ENCODE assay signal across 10 mouse cellular contexts in genomic region chr10:67862331-67862730, GRCm38 (mm10). TPM values are rescaled to one million over a fixed set of nuclear protein-coding genes. Genes with fewer than 3 reads are reported as not detected.
DNase-seq lines count a peak whose midpoint lies in the region; ATAC-seq and TF ChIP-seq lines count a peak whose summit lies in the region.
"Had no signal": no experiment of that assay in that cellular context is flagged by ENCODE, and none has a peak within 500 bp of the region (broad histone marks: within the 10 kb centered on the region; RNA-seq: fewer than 3 reads in every experiment).

No protein-coding gene starts in this region.

- peak; percentile 75 for TF ChIP-seq CTCF in intestine, postnatal 0 days (IDR thresholded peaks at IDR 0.05; ENCODE audit: low read depth)

- no peaks in the 10 kb centered on the region for H3K4me1 ChIP-seq in intestine, postnatal 0 days (replicated peaks; ENCODE audit: control insufficient read depth, insufficient read depth, low read length)
- no peaks in the 10 kb centered on the region for H3K4me1 ChIP-seq in intestine, embryonic 16.5 days (ENCODE audit: control insufficient read depth, insufficient read depth, low read length)
- H3K4me1 ChIP-seq: embryonic facial prominence, embryonic 15.5 days; stomach, embryonic 15.5 days had no signal

- ATAC-seq in intestine, postnatal 0 days, result no peak
- ATAC-seq in intestine, embryonic 16.5 days, result no peak
- peak; percentile 51 for ATAC-seq in CD4-positive, CD25-positive, alpha-beta regulatory T cell, adult 4 months
- peak; percentile 58; the same call in 1 of the 2 replicates for ATAC-seq in megakaryocyte progenitor cell, adult 5-6 weeks (replicated peaks; ENCODE audit: poor library complexity)
- no peak for ATAC-seq in inflammation-experienced regulatory T-cells, adult 6 months

- H3K27ac ChIP-seq in intestine, postnatal 0 days (ENCODE audit: low read depth, low read length), result no peak overlapping the region
- no peak overlapping the region for H3K27ac ChIP-seq in intestine, embryonic 16.5 days (ENCODE audit: low read length)
- H3K27ac ChIP-seq: embryonic facial prominence, embryonic 15.5 days; stomach, embryonic 15.5 days had no signal

- H3K9ac ChIP-seq in intestine, postnatal 0 days (ENCODE audit: low read depth, low read length), result no peak overlapping the region
- H3K9ac ChIP-seq in intestine, embryonic 16.5 days (ENCODE audit: low read depth, low read length), result no peak overlapping the region
- H3K9ac ChIP-seq: embryonic facial prominence, embryonic 15.5 days; stomach, embryonic 15.5 days had no signal

- no peaks in the 10 kb centered on the region for H3K27me3 ChIP-seq in intestine, postnatal 0 days (replicated peaks; ENCODE audit: control insufficient read depth, insufficient read depth, low read length)
- no peaks in the 10 kb centered on the region for H3K27me3 ChIP-seq in intestine, embryonic 16.5 days (replicated peaks; ENCODE audit: control insufficient read depth, insufficient read depth, low read length)
- H3K27me3 ChIP-seq: embryonic facial prominence, embryonic 15.5 days; stomach, embryonic 15.5 days had no signal

- no peaks in the 10 kb centered on the region for H3K36me3 ChIP-seq in intestine, postnatal 0 days (ENCODE audit: control insufficient read depth, insufficient read depth)
- H3K36me3 ChIP-seq in intestine, embryonic 16.5 days (ENCODE audit: control insufficient read depth, insufficient read depth, low read length), result no peaks in the 10 kb centered on the region
- H3K36me3 ChIP-seq: embryonic facial prominence, embryonic 15.5 days; stomach, embryonic 15.5 days had no signal

- no peak overlapping the region for H3K4me2 ChIP-seq in intestine, postnatal 0 days (replicated peaks; ENCODE audit: low read depth)
- no peak overlapping the region for H3K4me2 ChIP-seq in intestine, embryonic 16.5 days (ENCODE audit: low read depth, low read length)
- H3K4me2 ChIP-seq: embryonic facial prominence, embryonic 15.5 days; stomach, embryonic 15.5 days had no signal

- DNase-seq in adipocyte (ENCODE audit: low spot score), result peak; percentile 67
- DNase-seq in heart, postnatal 4 days, result peak; percentile 39
- no peak for DNase-seq in gastrocnemius, adult 8-10 months (ENCODE audit: low spot score in 2 of 2)

- 21% methylated on average over 7 of the region's 7 CpGs for WGBS in intestine, postnatal 0 days
- WGBS in intestine, embryonic 16.5 days, result 19% methylated on average over 7 of the region's 7 CpGs

- H3K9me3 ChIP-seq in intestine, postnatal 0 days (ENCODE audit: control insufficient read depth), result no peaks in the 10 kb centered on the region
- H3K9me3 ChIP-seq in intestine, embryonic 16.5 days (ENCODE audit: control insufficient read depth, low read length), result no peaks in the 10 kb centered on the region
- H3K9me3 ChIP-seq: embryonic facial prominence, embryonic 15.5 days; stomach, embryonic 15.5 days had no signal

- no peak overlapping the region for H3K4me3 ChIP-seq in intestine, postnatal 0 days (ENCODE audit: low read depth, low read length)
- no peak overlapping the region for H3K4me3 ChIP-seq in intestine, embryonic 16.5 days (ENCODE audit: low read length)
- H3K4me3 ChIP-seq: embryonic facial prominence, embryonic 15.5 days; stomach, embryonic 15.5 days had no signal

RNA-seq across cellular contexts. Expression of gene Zfp365, which starts 50.1 kb away (rescaled TPM):
- polyA plus RNA-seq in intestine, postnatal 0 days (2015; fragmentation: Nextera tagmentation; extraction: Ambion mirVana), result 0.47 TPM in 2 replicates
- polyA plus RNA-seq in intestine, embryonic 16.5 days (2015; fragmentation: Nextera tagmentation; extraction: Ambion mirVana), result 0.70 and 0.71 TPM in 2 replicates
- polyA plus RNA-seq in CD4-positive, CD25-positive, alpha-beta regulatory T cell, adult 4 months (2017; shearing (Covaris generic)), result 1 to 10 TPM; 3.6 to 5.0 TPM
- total RNA-seq in heart, postnatal 4 days (2021), result 1 to 10 TPM; 1.2 to 1.6 TPM
- total RNA-seq in megakaryocyte progenitor cell, adult 5-6 weeks (2015), result not detected in 2 replicates
- not detected in 2 replicates for total RNA-seq in megakaryocyte progenitor cell, adult 5-6 weeks (2017)
- 1 to 10 TPM; 3.5 to 5.9 (median 3.7) TPM for polyA plus RNA-seq in inflammation-experienced regulatory T-cells, adult 6 months (2017; shearing (Covaris generic))
- under 1 TPM; 0.22 to 0.48 (median 0.27) TPM for total RNA-seq in gastrocnemius, adult 8-10 months (2022)

Comparison
In these comparisons a context has a peak if more than half of its experiments do, and no peak if none do; other contexts are left out.
1. ATAC-seq: peak in CD4-positive, CD25-positive, alpha-beta regulatory T cell, adult 4 months (single experiment) and megakaryocyte progenitor cell, adult 5-6 weeks (single experiment); none in intestine, postnatal 0 days (single experiment), intestine, embryonic 16.5 days (single experiment) and inflammation-experienced regulatory T-cells, adult 6 months (single experiment).
2. DNase-seq: peak in adipocyte (single experiment) and heart, postnatal 4 days (single experiment); none in gastrocnemius, adult 8-10 months (0 of 2).